Mouse (Mus musculus) liver, embryonic 18 days (tissue): Measurements from ENCODE around the gene Pmpca. TPM values are rescaled to one million over a fixed set of nuclear protein-coding genes. Genes with fewer than 3 reads are reported as not detected.

Source experiments
- polyA plus RNA-seq: library from polyadenylated mRNA; depleted of rRNA; stranded (reverse); fragments of >200 nt; gene quantifications from 2 replicates; pipeline ENCODE4 v1.2.3, GENCODE M21; 2012; rRNA removed

Gene Pmpca
- polyA plus RNA-seq = 33.4 and 35.6 TPM in 2 replicates

DNA sequence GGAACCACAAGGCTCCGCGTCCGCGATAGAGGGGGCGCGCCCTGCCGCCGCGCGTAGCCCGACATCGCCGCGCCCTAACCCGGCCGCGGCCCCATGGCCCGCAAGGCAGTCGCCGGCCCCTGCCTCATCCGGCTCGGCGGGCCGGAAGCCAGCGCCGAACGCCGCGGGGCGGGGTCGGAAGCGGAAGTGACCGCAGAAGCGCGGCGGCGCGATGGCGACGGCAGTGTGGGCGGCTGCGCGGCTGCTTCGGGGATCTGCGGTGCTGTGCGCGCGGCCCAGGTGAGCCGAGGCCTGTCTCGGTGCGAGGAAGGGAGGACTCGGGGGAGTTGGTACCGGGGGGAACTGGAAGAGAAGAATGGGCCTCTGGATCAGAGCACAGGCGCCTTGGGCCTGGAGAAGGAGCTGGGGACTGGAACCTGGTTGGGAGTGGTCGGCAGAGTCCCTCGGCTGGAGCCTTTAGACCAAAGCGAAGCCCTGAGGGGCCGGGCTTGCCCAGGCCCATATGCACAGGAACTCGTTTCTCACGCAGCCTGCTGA lies at the start of gene Pmpca, which contains the start of gene Entr1:
Gene Pmpca (plus strand): TSS at position 186 of the 537 bp plus-strand sequence.
Gene Entr1 (minus strand): TSS at position 163 of the 537 bp plus-strand sequence.

DNA sequence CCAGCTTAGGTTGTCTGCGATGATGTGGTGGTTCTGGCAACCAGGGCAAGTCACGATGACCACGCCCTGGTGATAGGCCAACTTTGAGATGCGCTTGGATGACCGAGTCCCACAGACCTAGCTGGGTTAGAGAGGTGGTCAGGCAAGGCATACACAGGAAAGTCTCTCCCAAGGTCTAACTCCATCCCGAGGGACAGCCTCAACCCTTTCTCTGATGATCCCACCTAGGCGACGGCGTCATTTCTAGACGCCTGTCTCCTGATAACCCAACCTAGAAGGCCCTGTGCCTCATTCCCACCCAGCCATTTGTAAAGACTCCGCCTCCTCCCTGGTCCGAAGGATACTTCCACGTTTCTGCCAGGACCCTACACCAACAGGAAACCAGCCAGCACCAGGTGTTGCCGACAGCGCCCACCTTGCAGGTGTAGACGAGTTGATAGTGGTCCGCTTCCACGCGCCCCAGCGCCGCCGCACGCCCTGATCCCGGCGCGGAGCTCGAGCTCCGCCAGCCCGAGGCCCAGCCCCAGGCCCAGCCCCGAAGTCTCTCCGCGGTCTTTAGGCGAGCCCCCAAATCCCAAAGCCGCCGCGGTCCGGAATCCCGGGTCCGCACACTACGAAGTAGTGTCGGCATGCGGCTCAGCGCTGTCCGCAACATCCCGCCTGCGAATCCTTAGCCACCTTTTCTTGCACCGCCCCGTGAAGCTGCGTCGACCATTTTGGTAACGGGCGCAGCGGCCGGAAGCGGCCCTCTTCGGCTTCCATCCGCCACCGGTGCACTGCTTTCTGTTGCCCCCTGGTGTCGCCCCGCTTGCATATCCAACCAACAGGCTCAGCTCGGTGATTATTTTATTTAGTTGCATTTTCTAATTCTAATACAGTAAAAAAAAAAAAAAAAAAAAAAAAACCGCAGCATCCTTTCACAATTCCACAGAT lies 37.5 kb upstream of the Pmpca start, which contains the start of gene Dnlz:
Gene Dnlz (minus strand): TSS at position 753 of the 933 bp plus-strand sequence.

DNA sequence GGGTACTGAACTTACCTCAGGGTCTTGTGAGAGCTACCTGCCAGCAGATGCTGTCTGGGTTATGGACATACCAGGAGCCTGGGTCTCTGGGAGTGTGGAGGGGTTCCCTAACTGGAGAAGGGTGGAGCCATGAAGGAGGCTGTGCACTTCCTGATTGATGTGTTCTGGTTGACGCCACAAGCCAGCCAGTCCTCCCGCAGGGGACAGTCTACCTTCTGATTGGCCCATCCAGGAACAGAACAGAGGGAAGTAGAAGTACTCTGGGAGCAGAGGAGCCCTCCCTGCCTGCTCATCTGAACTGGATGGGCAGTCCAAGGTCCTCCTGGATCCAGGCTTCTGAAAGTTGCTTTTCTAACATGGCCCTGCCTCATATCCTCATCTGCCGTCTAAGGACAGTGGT lies 28.4 kb upstream of the Pmpca start, which contains the start of gene Card9:
Gene Card9 (minus strand): TSS at position 147 of the 400 bp plus-strand sequence.

DNA sequence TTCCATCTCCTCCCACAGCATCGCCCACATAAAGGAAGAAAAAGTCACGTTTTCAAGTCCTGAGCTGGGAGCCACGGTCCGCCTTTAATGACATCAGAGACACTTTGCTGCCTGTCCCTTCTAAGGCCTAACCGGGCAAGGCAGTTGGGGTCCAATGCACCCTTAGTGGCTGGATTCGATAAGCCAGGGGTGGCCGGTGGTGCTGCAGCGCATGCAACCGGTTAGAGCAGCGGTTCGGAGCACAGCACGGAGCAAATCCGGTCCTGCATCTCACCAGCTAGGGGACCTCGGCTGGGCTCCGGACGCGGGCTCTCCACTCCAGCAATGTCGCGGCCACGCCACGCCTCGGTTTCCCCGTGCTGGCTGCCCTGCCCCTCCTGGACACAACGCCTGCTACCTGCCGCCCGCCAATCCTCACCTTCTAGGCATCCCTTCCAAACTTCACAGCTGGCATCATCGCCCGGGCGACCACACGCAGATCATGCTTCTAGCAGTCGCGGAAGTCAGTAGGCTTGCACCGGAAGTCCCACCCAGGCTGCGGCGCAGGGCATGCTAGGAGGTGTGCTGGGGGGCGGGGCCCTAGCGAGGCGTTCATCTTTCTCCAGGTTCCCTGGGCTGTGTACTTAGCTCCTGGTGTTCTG lies 8.9 kb upstream of the Pmpca start, which contains the start of gene Snapc4:
Gene Snapc4 (minus strand): TSS at position 523 of the 641 bp plus-strand sequence.

DNA sequence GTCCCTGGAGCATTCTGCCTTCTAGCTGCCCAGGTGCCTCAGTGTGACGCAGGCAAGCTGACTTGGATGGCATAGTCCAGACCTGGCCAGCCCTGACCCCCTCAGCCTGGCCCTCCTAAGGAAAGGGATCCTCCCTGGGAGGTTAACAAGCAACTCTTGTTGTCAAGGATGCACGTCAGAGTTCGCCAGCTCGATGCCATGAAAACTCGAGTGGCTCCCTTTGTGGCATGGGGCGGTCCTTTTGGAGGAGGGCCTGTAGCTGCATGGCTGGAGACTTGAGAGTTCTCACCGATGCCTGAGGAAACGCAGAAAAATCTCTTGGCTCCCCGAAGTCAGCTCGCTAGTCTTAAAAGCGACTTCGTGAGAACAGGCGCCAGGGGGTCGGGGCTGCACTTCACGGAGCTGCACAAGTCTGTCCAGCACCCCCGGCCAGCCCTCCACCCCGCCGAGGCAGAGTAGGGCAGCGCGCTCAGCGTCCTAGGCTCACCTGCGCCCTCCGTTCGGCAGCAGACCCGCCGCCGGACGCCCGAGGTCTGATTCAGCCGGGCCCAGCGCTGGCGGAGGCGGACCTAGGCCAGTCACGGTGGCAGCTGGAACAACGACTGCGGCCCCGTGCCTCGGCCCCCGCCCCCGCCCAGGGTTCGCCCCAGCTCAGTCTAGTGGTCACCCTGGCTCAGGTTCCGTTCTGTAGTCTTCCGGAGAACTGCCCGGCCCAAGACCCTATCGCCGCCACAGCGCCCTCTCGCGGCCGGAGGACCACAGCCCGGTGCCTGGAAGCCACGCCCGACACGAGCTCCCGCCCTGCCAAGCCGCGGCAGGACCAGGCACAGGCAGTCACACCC lies 19.6 kb downstream of the Pmpca start, which contains the start of gene Inpp5e:
Gene Inpp5e (minus strand): TSS at position 689 of the 842 bp plus-strand sequence.

DNA sequence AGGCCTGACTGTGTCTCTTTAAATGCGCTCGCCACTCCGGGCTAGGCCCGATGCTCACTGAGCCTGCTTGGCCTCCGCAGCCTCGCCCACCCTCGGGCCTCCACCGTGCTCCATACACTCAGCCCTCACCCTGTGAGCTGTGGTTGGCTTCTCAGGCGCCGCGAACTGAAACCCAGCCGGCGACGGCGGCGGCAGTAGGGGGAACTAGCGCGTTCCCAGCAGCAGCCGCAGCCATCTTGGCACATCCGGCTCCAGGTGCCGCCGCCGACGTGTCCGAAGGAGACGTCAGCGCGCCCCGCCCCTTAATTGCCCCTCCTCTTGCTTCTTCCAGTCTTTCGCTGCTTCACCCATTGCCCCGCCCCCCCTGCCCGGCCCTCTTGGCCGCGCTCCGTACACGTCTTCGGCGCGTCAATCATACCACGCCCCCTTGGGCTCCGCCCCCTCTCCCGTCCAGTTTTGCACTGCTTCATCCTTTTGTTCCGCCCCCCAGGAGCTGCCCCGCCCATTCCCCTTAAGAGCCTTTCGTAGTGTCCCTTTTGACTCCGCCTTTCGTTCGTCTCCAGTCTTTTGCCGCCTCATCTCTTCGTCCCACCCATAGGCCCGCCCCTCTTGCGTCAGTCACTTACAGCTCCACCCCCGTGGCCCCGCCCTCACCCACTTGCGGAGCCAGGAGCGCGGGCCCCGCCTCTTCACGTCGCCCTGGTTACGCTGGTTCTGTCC lies 56.0 kb downstream of the Pmpca start, which contains the start of gene Sec16a:
Gene Sec16a (minus strand): TSS at position 271 of the 720 bp plus-strand sequence.

Other genes with a start within 250 kb of the Pmpca start
- not detected in 2 replicates for gene Lhx3, start 181.1 kb upstream of the Pmpca start, polyA plus RNA-seq
- 4.8 and 5.4 TPM in 2 replicates for gene Qsox2, start 151.8 kb upstream of the Pmpca start, polyA plus RNA-seq
- gene Ccdc187, start 94.8 kb upstream of the Pmpca start, polyA plus RNA-seq = 0.06 and 0.08 TPM in 2 replicates
- gene Gpsm1, start 73.8 kb upstream of the Pmpca start, polyA plus RNA-seq = 2.7 and 3.2 TPM in 2 replicates
- gene Dnlz, start 37.2 kb upstream of the Pmpca start, polyA plus RNA-seq = 7.0 and 7.3 TPM in 2 replicates
- 9.9 and 14.2 TPM in 2 replicates for gene Card9, start 28.4 kb upstream of the Pmpca start, polyA plus RNA-seq
- gene Snapc4, start 8.7 kb upstream of the Pmpca start, polyA plus RNA-seq = 9.1 and 9.5 TPM in 2 replicates
- gene Entr1, start within 50 bp of the Pmpca start, polyA plus RNA-seq = 33.9 and 35.0 TPM in 2 replicates
- gene Inpp5e, start 19.9 kb downstream of the Pmpca start, polyA plus RNA-seq = 6.1 and 7.1 TPM in 2 replicates
- 16.5 and 19.2 TPM in 2 replicates for gene Sec16a, start 55.9 kb downstream of the Pmpca start, polyA plus RNA-seq
- gene Notch1, start 127.3 kb downstream of the Pmpca start, polyA plus RNA-seq = 2.4 and 3.3 TPM in 2 replicates
- 98.2 and 103 TPM in 2 replicates for gene Egfl7, start 190.7 kb downstream of the Pmpca start, polyA plus RNA-seq
- not detected in 2 replicates for gene Gm20532, start 197.3 kb downstream of the Pmpca start, polyA plus RNA-seq
- gene Agpat2, start 215.1 kb downstream of the Pmpca start, polyA plus RNA-seq = 113 and 116 TPM in 2 replicates
- 0.87 and 1.0 TPM in 2 replicates for gene Fam69b, start 239.1 kb downstream of the Pmpca start, polyA plus RNA-seq